Mouse (Mus musculus) B cell, adult 67 days (primary cell): ENCODE results near the gene Rspo3. TPM values are rescaled to one million over a fixed set of nuclear protein-coding genes. Genes with fewer than 3 reads are reported as not detected.

Source experiments
- total RNA-seq, 2 experiments: library from RNA; stranded (reverse); gene quantifications; 4 replicates each; pipeline ENCODE4 v1.2.4; 2023

Gene Rspo3
- not detected for total RNA-seq

GRCm38 (mm10) chr10:29535546-29536260 lies at the start of gene Rspo3:
Gene Rspo3 (minus strand): TSS chr10:29535867.

Other genes starting within 250 kb of the Rspo3 start
- 10 to 100 TPM; 11.7 to 13.1 TPM for gene Echdc1, start 222.7 kb downstream of the Rspo3 start, total RNA-seq
- gene Rnf146, start 173.4 kb downstream of the Rspo3 start, total RNA-seq: 10 to 100 TPM; 77.9 to 79.7 TPM